Mouse (Mus musculus): ENCODE measurements around the gene Ehmt1. TPM values are rescaled to one million over a fixed set of nuclear protein-coding genes. Genes with fewer than 3 reads are reported as not detected.

Gene Ehmt1
- polyA plus RNA-seq, 1 experiment from 2014 or later = 97.6 TPM

DNA sequence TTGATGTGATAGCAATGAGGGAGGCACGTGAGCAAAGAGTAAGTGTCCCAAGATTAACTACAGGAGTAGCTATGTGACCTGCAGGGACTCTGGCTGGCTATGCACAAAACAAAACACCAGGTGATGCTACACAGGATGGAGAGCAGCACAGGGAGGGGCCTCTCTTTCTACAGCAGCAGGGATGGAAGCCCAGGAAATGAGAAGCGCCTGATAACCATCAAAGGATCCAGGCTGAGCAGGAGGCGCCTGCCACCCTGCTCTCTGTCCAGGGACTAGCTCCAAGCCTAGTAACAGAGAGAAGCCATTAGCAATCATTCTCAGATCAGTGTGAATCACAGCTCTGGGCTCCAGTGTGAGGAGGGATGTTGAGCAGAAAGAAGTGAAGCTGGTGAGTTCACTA, 169.4 kb downstream of the Ehmt1 start:
- H3K4me2 ChIP-seq (ENCODE audit: low read depth, severe bottlenecking) = no peak overlapping the region
- no peaks in the 10 kb centered on the region for H3K36me3 ChIP-seq (ENCODE audit: control insufficient read depth, insufficient read depth, low read length)
- H3K9ac ChIP-seq (ENCODE audit: low read length) = no peak overlapping the region
- H3K9me3 ChIP-seq (ENCODE audit: control insufficient read depth, low read length) = no peaks in the 10 kb centered on the region
- no peaks in the 10 kb centered on the region for H3K27me3 ChIP-seq (ENCODE audit: control insufficient read depth, insufficient read depth, low read length)
- no peak for DNase-seq (ENCODE audit: low spot score)
- no peaks in the 10 kb centered on the region for H3K4me1 ChIP-seq (ENCODE audit: control insufficient read depth, insufficient read depth, low read length)
- H3K27ac ChIP-seq (replicated peaks; ENCODE audit: low read depth, low read length) = no peak overlapping the region
- no peak overlapping the region for H3K4me3 ChIP-seq (ENCODE audit: low read depth, low read length)
- ATAC-seq (ENCODE audit: insufficient number of reproducible peaks, low FRiP score, low TSS enrichment, low read depth) = no peak
- WGBS = 33% methylated on average over 3 of the region's 3 CpGs

- Histone ChIP-seq H3K9me3 (ENCODE audit: control insufficient read depth, low read length) (no peaks in the 10 kb centered on the region), H3K4me3 (ENCODE audit: low read depth, low read length) (no peak overlapping the region), H3K36me3 (ENCODE audit: control insufficient read depth, insufficient read depth, low read length) (no peaks in the 10 kb centered on the region), H3K27ac (replicated peaks; ENCODE audit: low read depth, low read length) (no peak overlapping the region), H3K9ac (ENCODE audit: low read length) (no peak overlapping the region), H3K4me1 (ENCODE audit: control insufficient read depth, insufficient read depth, low read length) (no peaks in the 10 kb centered on the region), H3K27me3 (ENCODE audit: control insufficient read depth, insufficient read depth, low read length) (no peaks in the 10 kb centered on the region), H3K4me2 (ENCODE audit: low read depth, severe bottlenecking) (no peak overlapping the region)
- 70% methylated on average over 7 of the region's 7 CpGs for WGBS
- no peak for ATAC-seq (ENCODE audit: insufficient number of reproducible peaks, low FRiP score, low TSS enrichment, low read depth)
- no peak for DNase-seq (ENCODE audit: low spot score)
These were observed 171.5 kb downstream of the Ehmt1 start for GRCm38 (mm10) chr2:24747878-24748277.

Small RNA genes within 50 kb of the gene (microRNA-seq; reads per million reads assigned to microRNA genes)
- gene Gm22875 = not detected

Other genes with a start within 250 kb of the Ehmt1 start
- 0.63 and 1.5 TPM in 2 replicates for gene Cacna1b, start 156.5 kb downstream of the Ehmt1 start, polyA plus RNA-seq (2014; fragmentation: Nextera tagmentation; extraction: Ambion mirVana)
- gene Arrdc1, start 15.6 kb upstream of the Ehmt1 start, polyA plus RNA-seq (2014; fragmentation: Nextera tagmentation; extraction: Ambion mirVana) = 11.8 and 12.7 TPM in 2 replicates
- 27.7 and 34.1 TPM in 2 replicates for gene Zmynd19, start 30.2 kb upstream of the Ehmt1 start, polyA plus RNA-seq (2014; fragmentation: Nextera tagmentation; extraction: Ambion mirVana)
- 30.7 and 36.6 TPM in 2 replicates for gene Dph7, start 42.8 kb upstream of the Ehmt1 start, polyA plus RNA-seq (2014; fragmentation: Nextera tagmentation; extraction: Ambion mirVana)
- gene Mrpl41, start 55.5 kb upstream of the Ehmt1 start, polyA plus RNA-seq (2014; fragmentation: Nextera tagmentation; extraction: Ambion mirVana) = 132 and 136 TPM in 2 replicates
- 5.4 and 6.5 TPM in 2 replicates for gene Pnpla7, start 56.4 kb upstream of the Ehmt1 start, polyA plus RNA-seq (2014; fragmentation: Nextera tagmentation; extraction: Ambion mirVana)
- 41.7 and 42.0 TPM in 2 replicates for gene Nsmf, start 134.7 kb upstream of the Ehmt1 start, polyA plus RNA-seq (2014; fragmentation: Nextera tagmentation; extraction: Ambion mirVana)
- gene Entpd8, start 160.7 kb upstream of the Ehmt1 start, polyA plus RNA-seq (2014; fragmentation: Nextera tagmentation; extraction: Ambion mirVana) = not detected in 2 replicates
- 0.24 TPM in 1 of 2 replicates, not detected in the other for gene Noxa1, start 175.5 kb upstream of the Ehmt1 start, polyA plus RNA-seq (2014; fragmentation: Nextera tagmentation; extraction: Ambion mirVana)